In the genomic region with DNA sequence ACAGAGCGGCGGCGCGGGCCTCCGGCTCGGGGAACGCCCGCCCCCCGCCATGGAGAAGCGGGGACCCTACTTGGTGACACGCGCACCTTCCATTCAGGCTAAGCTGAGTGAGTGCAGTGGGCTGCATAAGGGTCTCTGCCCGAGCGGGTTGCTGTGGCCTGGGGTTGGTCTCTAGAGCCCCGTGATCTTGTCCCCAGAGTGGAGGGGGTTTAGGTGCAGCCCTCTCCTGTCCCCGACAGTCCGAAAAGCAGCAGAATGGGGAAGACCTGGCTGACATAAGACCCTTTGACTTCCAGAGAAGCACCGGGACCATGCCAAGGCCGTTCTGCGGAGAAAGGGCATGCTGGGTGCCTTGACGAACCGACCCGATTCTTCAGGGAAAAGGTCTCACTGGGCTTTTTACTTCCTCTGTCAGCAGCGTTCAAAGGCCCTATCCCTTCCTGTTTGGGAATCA, we compare ENCODE assay signal across 8 mouse cellular contexts. TPM values are rescaled to one million over a fixed set of nuclear protein-coding genes. Genes with fewer than 3 reads are reported as not detected.
DNase-seq lines count a peak whose midpoint lies in the region; ATAC-seq and TF ChIP-seq lines count a peak whose summit lies in the region.

No protein-coding gene starts in this region.

- peak overlapping the region; percentile 54 for H3K4me2 ChIP-seq in hindbrain, embryonic 16.5 days (ENCODE audit: low read length)
- H3K4me2 ChIP-seq in midbrain, embryonic 13.5 days (replicated peaks): peak overlapping the region; percentile 87

- DNase-seq in cerebellum, adult 2 months: peak in 1 of 2 experiments; percentile 45
- no peak for DNase-seq in cerebellum, postnatal 25 days
- DNase-seq in testis, postnatal 14 days (ENCODE audit: low spot score): no peak
- no peak for DNase-seq in frontal cortex, postnatal 10 days (ENCODE audit: low spot score in 2 of 2)
- DNase-seq in layer of hippocampus, adult 11-12 months (ENCODE audit: low spot score): no peak

- WGBS in cerebellum, adult 2 months: under 1% methylated on average over 24 of the region's 24 CpGs
- under 1% methylated on average over 23 of the region's 24 CpGs for WGBS in hindbrain, embryonic 16.5 days
- under 1% methylated on average over 24 of the region's 24 CpGs for WGBS in midbrain, embryonic 13.5 days

- no peaks in the 10 kb centered on the region for H3K36me3 ChIP-seq in testis, adult 2 months (ENCODE audit: control insufficient read depth, insufficient read depth, low read length)
- peaks cover 10% of the 10 kb centered on the region; the same call in 1 of the 2 replicates for H3K36me3 ChIP-seq in hindbrain, embryonic 16.5 days (ENCODE audit: control insufficient read depth, insufficient read depth, low read length)
- peaks cover 58% of the 10 kb centered on the region for H3K36me3 ChIP-seq in midbrain, embryonic 13.5 days

- no peaks in the 10 kb centered on the region for H3K4me1 ChIP-seq in cerebellum, adult 2 months (ENCODE audit: control insufficient read depth, insufficient read depth, low read length)
- H3K4me1 ChIP-seq in testis, adult 2 months (ENCODE audit: control insufficient read depth, insufficient read depth, low read length): peaks cover 8% of the 10 kb centered on the region
- peaks cover 16% of the 10 kb centered on the region for H3K4me1 ChIP-seq in hindbrain, embryonic 16.5 days (ENCODE audit: control insufficient read depth, insufficient read depth, low read depth, low read length)
- peaks cover 21% of the 10 kb centered on the region for H3K4me1 ChIP-seq in midbrain, embryonic 13.5 days (replicated peaks)

- peak overlapping the region; percentile 58 for H3K4me3 ChIP-seq in cerebellum, adult 2 months (replicated peaks; ENCODE audit: insufficient read depth, low read depth, low read length)
- peak overlapping the region; percentile 93 for H3K4me3 ChIP-seq in testis, adult 2 months (ENCODE audit: control insufficient read depth, low read depth, low read length)
- peak overlapping the region; percentile 68 for H3K4me3 ChIP-seq in hindbrain, embryonic 16.5 days (ENCODE audit: low read length)
- peak overlapping the region; percentile 72 for H3K4me3 ChIP-seq in midbrain, embryonic 13.5 days (replicated peaks)

- no peaks in the 10 kb centered on the region for H3K27me3 ChIP-seq in cerebellum, adult 2 months (ENCODE audit: control insufficient read depth, insufficient read depth, low read length)
- no peaks in the 10 kb centered on the region for H3K27me3 ChIP-seq in testis, adult 2 months (ENCODE audit: control insufficient read depth, insufficient read depth, low read length)
- no peaks in the 10 kb centered on the region for H3K27me3 ChIP-seq in hindbrain, embryonic 16.5 days (replicated peaks; ENCODE audit: control insufficient read depth, insufficient read depth, low read length)
- no peaks in the 10 kb centered on the region for H3K27me3 ChIP-seq in midbrain, embryonic 13.5 days

- no peak for TF ChIP-seq POLR2A in cerebellum, adult 2 months (IDR thresholded peaks at IDR 0.05; ENCODE audit: borderline replicate concordance, insufficient read depth, low read length)
- TF ChIP-seq POLR2A in testis, adult 2 months (IDR thresholded peaks at IDR 0.05; ENCODE audit: control insufficient read depth, low read depth, low read length): no peak

- H3K9me3 ChIP-seq in hindbrain, embryonic 16.5 days (ENCODE audit: control insufficient read depth, low read length): no peaks in the 10 kb centered on the region
- H3K9me3 ChIP-seq in midbrain, embryonic 13.5 days: no peaks in the 10 kb centered on the region

- peak overlapping the region; percentile 84 for H3K9ac ChIP-seq in hindbrain, embryonic 16.5 days (ENCODE audit: low read depth, low read length)
- H3K9ac ChIP-seq in midbrain, embryonic 13.5 days (replicated peaks): peak overlapping the region; percentile 86

- ATAC-seq in hindbrain, embryonic 16.5 days: peak; percentile 76
- peak; percentile 84 for ATAC-seq in midbrain, embryonic 13.5 days

- H3K27ac ChIP-seq in cerebellum, adult 2 months (ENCODE audit: insufficient read depth, low read length): peak overlapping the region; percentile 67
- peak overlapping the region; percentile 89 for H3K27ac ChIP-seq in testis, adult 2 months (ENCODE audit: control insufficient read depth, insufficient read depth, low read depth, low read length)
- peak overlapping the region; percentile 87 for H3K27ac ChIP-seq in hindbrain, embryonic 16.5 days (ENCODE audit: low read depth, low read length)
- H3K27ac ChIP-seq in midbrain, embryonic 13.5 days: peak overlapping the region; percentile 90

- no peak for TF ChIP-seq CTCF in cerebellum, adult 2 months (IDR thresholded peaks at IDR 0.05; ENCODE audit: borderline replicate concordance, insufficient read depth, low read depth, low read length)
- TF ChIP-seq CTCF in testis, adult 2 months (IDR thresholded peaks at IDR 0.05; ENCODE audit: control insufficient read depth, insufficient read depth, insufficient replicate concordance, low read depth, low read length): peak; percentile 10; the same call in 1 of the 2 replicates

RNA-seq across cellular contexts. Expression of gene Fam219b, which starts 0.4 kb away (rescaled TPM):
- 10.9 and 11.0 TPM in 2 replicates for polyA plus RNA-seq in cerebellum, adult 2 months (2012; rRNA removed)
- 2.3 and 2.8 TPM in 2 replicates for polyA plus RNA-seq in testis, adult 2 months (2012; rRNA removed)
- 23.6 and 24.4 TPM in 2 replicates for polyA plus RNA-seq in hindbrain, embryonic 16.5 days (2015; fragmentation: Nextera tagmentation; extraction: Ambion mirVana)
- 23.2 and 24.2 TPM in 2 replicates for polyA plus RNA-seq in midbrain, embryonic 13.5 days (2015; fragmentation: Nextera tagmentation; extraction: Ambion mirVana)

RNA-seq across cellular contexts. Expression of gene Mpi, which starts 14.8 kb away (rescaled TPM):
- polyA plus RNA-seq in cerebellum, adult 2 months (2012; rRNA removed): 86.5 and 95.1 TPM in 2 replicates
- 268 and 282 TPM in 2 replicates for polyA plus RNA-seq in testis, adult 2 months (2012; rRNA removed)
- 75.3 and 80.5 TPM in 2 replicates for polyA plus RNA-seq in hindbrain, embryonic 16.5 days (2015; fragmentation: Nextera tagmentation; extraction: Ambion mirVana)
- 72.2 and 79.2 TPM in 2 replicates for polyA plus RNA-seq in midbrain, embryonic 13.5 days (2015; fragmentation: Nextera tagmentation; extraction: Ambion mirVana)

RNA-seq across cellular contexts. Expression of gene Cox5a, which starts 16.7 kb away (rescaled TPM):
- 554 and 607 TPM in 2 replicates for polyA plus RNA-seq in cerebellum, adult 2 months (2012; rRNA removed)
- polyA plus RNA-seq in testis, adult 2 months (2012; rRNA removed): 335 and 344 TPM in 2 replicates
- 890 and 1,047 TPM in 2 replicates for polyA plus RNA-seq in hindbrain, embryonic 16.5 days (2015; fragmentation: Nextera tagmentation; extraction: Ambion mirVana)
- polyA plus RNA-seq in midbrain, embryonic 13.5 days (2015; fragmentation: Nextera tagmentation; extraction: Ambion mirVana): 809 and 819 TPM in 2 replicates

RNA-seq across cellular contexts. Expression of gene Scamp2, which starts 23.0 kb away (rescaled TPM):
- 35.5 and 38.8 TPM in 2 replicates for polyA plus RNA-seq in cerebellum, adult 2 months (2012; rRNA removed)
- polyA plus RNA-seq in testis, adult 2 months (2012; rRNA removed): 465 and 495 TPM in 2 replicates
- polyA plus RNA-seq in hindbrain, embryonic 16.5 days (2015; fragmentation: Nextera tagmentation; extraction: Ambion mirVana): 49.4 and 50.1 TPM in 2 replicates
- 54.2 and 57.5 TPM in 2 replicates for polyA plus RNA-seq in midbrain, embryonic 13.5 days (2015; fragmentation: Nextera tagmentation; extraction: Ambion mirVana)

RNA-seq across cellular contexts. Expression of gene Rpp25, which starts 33.9 kb away (rescaled TPM):
- polyA plus RNA-seq in cerebellum, adult 2 months (2012; rRNA removed): 8.0 and 11.1 TPM in 2 replicates
- polyA plus RNA-seq in testis, adult 2 months (2012; rRNA removed): 0.20 and 0.55 TPM in 2 replicates
- polyA plus RNA-seq in hindbrain, embryonic 16.5 days (2015; fragmentation: Nextera tagmentation; extraction: Ambion mirVana): 21.0 and 21.4 TPM in 2 replicates
- polyA plus RNA-seq in midbrain, embryonic 13.5 days (2015; fragmentation: Nextera tagmentation; extraction: Ambion mirVana): 19.5 and 27.6 TPM in 2 replicates
